Mouse (Mus musculus) liver, embryonic 13.5 days (tissue): ENCODE measurements around the gene Tmcc1. TPM values are rescaled to one million over a fixed set of nuclear protein-coding genes. Genes with fewer than 3 reads are reported as not detected.
"Not testable (repeated sequence)": the region's sequence is repeated elsewhere in the genome, so short reads cannot be mapped to it uniquely, and the experiment has no call there.

ENCODE experiments used
- ATAC-seq: fragments of 200-750 bp; cut with Nextera tagmentation; 2 replicates; pipeline ENCODE4 v1.8.0; 2017; ENCODE audit warnings: low read depth, mild to moderate bottlenecking, moderate number of reproducible peaks, moderate library complexity
- DNase-seq: peaks from one replicate; pipeline ENCODE4 v3.0.0; 2022
- H3K27ac ChIP-seq: fragments of 300-500 bp; sonication (generic); 2 replicates; pipeline ENCODE4 v1.5.1; 2015; ENCODE audit warnings: moderate library complexity, mild to moderate bottlenecking, inconsistent platforms
- H3K27me3 ChIP-seq: fragments of 300-500 bp; sonication (generic); 2 replicates; pipeline ENCODE4 v1.6.1; 2015; ENCODE audit warnings: mild to moderate bottlenecking, inconsistent platforms
- H3K36me3 ChIP-seq: fragments of 300-500 bp; sonication (generic); 2 replicates; pipeline ENCODE4 v1.6.1; 2015; ENCODE audit warnings: mild to moderate bottlenecking, inconsistent platforms
- H3K4me1 ChIP-seq: fragments of 300-500 bp; sonication (generic); replicated peaks from 2 replicates; pipeline ENCODE4 v1.6.1; 2015; ENCODE audit warnings: inconsistent platforms
- H3K4me2 ChIP-seq: fragments of 300-500 bp; sonication (generic); 2 replicates; pipeline ENCODE4 v1.6.1; 2015; ENCODE audit warnings: inconsistent platforms, mild to moderate bottlenecking, moderate library complexity
- H3K4me3 ChIP-seq: fragments of 300-500 bp; sonication (generic); replicated peaks from 2 replicates; pipeline ENCODE4 v1.5.1; 2015; ENCODE audit warnings: mild to moderate bottlenecking, inconsistent platforms
- H3K9ac ChIP-seq: fragments of 300-500 bp; sonication (generic); 2 replicates; pipeline ENCODE4 v1.6.1; 2015; ENCODE audit warnings: mild to moderate bottlenecking, inconsistent platforms
- H3K9me3 ChIP-seq: fragments of 300-500 bp; sonication (generic); replicated peaks from 2 replicates; pipeline ENCODE4 v1.6.1; 2016; ENCODE audit warnings: inconsistent platforms
- WGBS: fragments of 180-500 bp; shearing (Covaris S2); methylation state at CpG from one replicate; pipeline ENCODE4 v1.1.7; 2015; ENCODE audit not compliant: insufficient replicate concordance; 5-methylcytosine and 5-hydroxymethylcytosine counted together
- polyA plus RNA-seq: library from polyadenylated mRNA; unstranded; fragments of >200 nt; fragmentation: Nextera tagmentation; extraction: Ambion mirVana; gene quantifications from 2 replicates; pipeline ENCODE4 v1.2.1, GENCODE M21; 2015

The Tmcc1 gene
- 3.7 and 4.8 TPM in 2 replicates for polyA plus RNA-seq

GRCm38 (mm10) chr6:116193394-116194393, at the start of gene Tmcc1:
TSS of gene Tmcc1 (minus strand) at chr6:116193486.
- H3K27ac ChIP-seq = peak within 1 kb of the TSS; percentile 61
- H3K4me2 ChIP-seq = peak within 1 kb of the TSS; percentile 100
- H3K9me3 ChIP-seq = no peaks in the 10 kb centered on the region
- peak within 1 kb of the TSS; percentile 89 for H3K9ac ChIP-seq
- H3K36me3 ChIP-seq = no peaks in the 10 kb centered on the region
- DNase-seq = peak; percentile 96
- H3K4me1 ChIP-seq = peaks cover 30% of the 10 kb centered on the region
- ATAC-seq = peak; percentile 95
- no peaks in the 10 kb centered on the region for H3K27me3 ChIP-seq
- H3K4me3 ChIP-seq = peak within 1 kb of the TSS; percentile 82
- WGBS = under 1% methylated on average over 67 of the region's 68 CpGs

DNA sequence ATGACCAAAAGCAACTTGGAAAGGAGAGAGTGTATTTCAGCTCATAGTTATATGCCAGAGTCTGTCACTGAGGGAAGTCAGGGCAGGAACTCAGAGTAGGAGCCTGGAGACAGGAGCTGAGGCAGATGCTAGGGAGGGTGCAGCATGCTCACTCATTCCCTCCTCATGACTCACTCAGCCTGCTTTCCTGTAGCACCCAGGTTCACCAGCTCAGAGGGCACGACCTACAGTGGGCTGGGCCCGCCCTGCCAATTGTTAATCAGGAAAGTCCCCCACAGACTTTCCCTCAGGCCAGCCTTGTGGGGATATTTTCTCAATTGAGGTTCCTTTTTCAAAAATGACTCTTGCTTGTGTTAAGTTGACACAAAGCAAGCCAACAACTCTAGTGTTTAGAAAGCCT, 47.1 kb upstream of the Tmcc1 start:
- no peak for DNase-seq
- 56% methylated on average over 2 of the region's 2 CpGs for WGBS
- Histone ChIP-seq H3K27me3 (no peaks in the 10 kb centered on the region), H3K4me2 (no peak overlapping the region), H3K4me1 (no peaks in the 10 kb centered on the region), H3K9ac (no peak overlapping the region), H3K9me3 (no peaks in the 10 kb centered on the region), H3K4me3 (no peak overlapping the region), H3K27ac (no peak overlapping the region), H3K36me3 (peaks cover 52% of the 10 kb centered on the region)
- ATAC-seq = no peak

DNA sequence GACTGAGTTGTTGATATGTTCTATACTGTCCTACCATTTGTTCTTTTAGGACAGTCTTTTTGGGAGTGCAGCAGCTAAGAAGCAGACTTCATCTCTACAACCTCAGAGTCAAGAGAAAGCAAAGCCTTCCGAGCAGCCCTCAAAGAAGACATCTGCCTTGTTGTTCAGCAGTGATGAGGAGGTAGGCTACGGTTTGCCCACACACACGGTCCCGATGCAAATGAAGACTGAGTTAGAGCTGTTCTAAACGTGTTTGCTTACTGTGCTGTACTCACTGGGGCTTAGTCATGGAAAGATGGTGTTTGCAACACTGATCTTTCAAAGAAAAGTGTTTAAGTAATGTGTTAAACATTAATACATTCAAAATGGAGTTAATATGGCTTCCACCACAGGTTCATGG, 44.8 kb upstream of the Tmcc1 start:
- ATAC-seq (no peak), DNase-seq (no peak)
- Histone ChIP-seq H3K27ac (no peak overlapping the region), H3K4me1 (no peaks in the 10 kb centered on the region), H3K4me2 (no peak overlapping the region), H3K9me3 (no peaks in the 10 kb centered on the region), H3K27me3 (no peaks in the 10 kb centered on the region), H3K36me3 (peaks cover 44% of the 10 kb centered on the region), H3K9ac (no peak overlapping the region), H3K4me3 (no peak overlapping the region)
- WGBS = 80% methylated on average over 5 of the region's 5 CpGs

GRCm38 (mm10) chr6:116235336-116235735, 42.0 kb upstream of the Tmcc1 start:
- Histone ChIP-seq H3K4me2 (no peak overlapping the region), H3K36me3 (peaks cover 51% of the 10 kb centered on the region), H3K9ac (no peak overlapping the region), H3K4me3 (no peak overlapping the region), H3K4me1 (no peaks in the 10 kb centered on the region), H3K27ac (no peak overlapping the region), H3K27me3 (no peaks in the 10 kb centered on the region), H3K9me3 (no peaks in the 10 kb centered on the region)
- WGBS = 78% methylated on average over 5 of the region's 5 CpGs
- DNase-seq = no peak
- ATAC-seq = no peak

- not testable (repeated sequence) for ATAC-seq, H3K9me3 ChIP-seq, H3K27ac ChIP-seq, H3K4me3 ChIP-seq, DNase-seq, H3K4me2 ChIP-seq, H3K27me3 ChIP-seq, H3K4me1 ChIP-seq, H3K9ac ChIP-seq
- 75% methylated on average over 2 of the region's 2 CpGs for WGBS
- peaks cover 53% of the 10 kb centered on the region for H3K36me3 ChIP-seq
Measured at GRCm38 (mm10) chr6:116234821-116235220, 41.5 kb upstream of the Tmcc1 start.

- Histone ChIP-seq H3K27me3 (no peaks in the 10 kb centered on the region), H3K4me1 (no peaks in the 10 kb centered on the region), H3K9ac (no peak overlapping the region), H3K4me3 (no peak overlapping the region), H3K9me3 (no peaks in the 10 kb centered on the region), H3K4me2 (peak overlapping the region; percentile 4; the same call in 1 of the 2 replicates), H3K27ac (no peak overlapping the region), H3K36me3 (peaks cover 57% of the 10 kb centered on the region)
- 45% methylated on average over 12 of the region's 12 CpGs for WGBS
- peak; percentile 58 for DNase-seq
- peak; percentile 73 for ATAC-seq
Measured at GRCm38 (mm10) chr6:116228785-116229525, 35.7 kb upstream of the Tmcc1 start.

- peaks cover 54% of the 10 kb centered on the region for H3K36me3 ChIP-seq
- no peaks in the 10 kb centered on the region for H3K4me1 ChIP-seq
- no peak overlapping the region for H3K9ac ChIP-seq
- ATAC-seq (no peak), DNase-seq (no peak)
- H3K9me3 ChIP-seq = no peaks in the 10 kb centered on the region
- H3K27me3 ChIP-seq = no peaks in the 10 kb centered on the region
- 61% methylated on average over 11 of the region's 11 CpGs for WGBS
- no peak overlapping the region for H3K4me3 ChIP-seq
- H3K27ac ChIP-seq = no peak overlapping the region
- no peak overlapping the region for H3K4me2 ChIP-seq
Measured at GRCm38 (mm10) chr6:116227767-116228166, 34.5 kb upstream of the Tmcc1 start.

DNA sequence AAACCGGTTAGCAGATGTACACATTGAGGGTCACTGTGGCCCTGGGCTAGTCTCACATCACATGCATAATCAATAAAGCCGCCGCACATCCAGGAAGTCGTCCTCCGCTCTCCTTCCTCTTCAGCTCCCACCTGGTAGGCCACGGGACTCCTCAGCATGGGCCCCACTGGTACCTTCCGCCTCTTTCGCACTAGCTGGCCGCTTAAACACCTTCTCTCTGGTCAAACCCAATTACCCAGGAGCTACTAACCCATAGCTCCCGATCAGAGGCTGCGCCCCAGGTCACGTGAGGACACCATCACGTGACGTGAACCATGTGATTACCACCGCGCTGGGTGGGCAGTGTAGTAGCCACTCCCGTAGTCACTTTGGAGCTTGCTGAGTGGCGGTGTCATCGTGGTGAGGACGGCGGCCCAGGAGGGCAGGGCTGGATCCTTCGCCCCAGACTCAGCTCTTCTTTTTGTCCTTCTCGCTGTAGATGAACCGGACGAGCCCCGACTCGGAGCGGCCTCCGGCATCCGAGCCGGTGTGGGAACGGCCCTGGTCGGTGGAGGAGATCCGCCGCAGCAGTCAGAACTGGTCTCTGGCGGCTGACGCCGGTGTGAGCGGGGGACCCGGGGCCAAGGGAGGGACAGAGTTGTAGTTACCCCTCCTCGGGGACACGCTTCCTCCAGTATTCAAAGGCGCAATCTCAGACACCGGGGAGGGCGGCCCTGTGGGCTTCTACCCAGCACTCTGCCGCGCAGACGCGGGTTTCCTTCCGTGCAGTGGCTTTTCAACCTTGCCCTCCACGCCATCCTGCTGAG, 14.6 kb upstream of the Tmcc1 start, which contains the start of gene Washc2:
Washc2 (plus strand) TSS at position 310 of the 806 bp plus-strand sequence.
- peak within 1 kb of the TSS; percentile 83 for H3K9ac ChIP-seq
- under 1% methylated on average over 51 of the region's 51 CpGs for WGBS
- peak; percentile 99 for ATAC-seq
- H3K36me3 ChIP-seq = peaks cover 16% of the 10 kb centered on the region
- no peaks in the 10 kb centered on the region for H3K27me3 ChIP-seq
- peak within 1 kb of the TSS; percentile 75 for H3K27ac ChIP-seq
- H3K4me2 ChIP-seq = peak within 1 kb of the TSS; percentile 93
- H3K4me1 ChIP-seq = peaks cover 20% of the 10 kb centered on the region
- no peaks in the 10 kb centered on the region for H3K9me3 ChIP-seq
- peak within 1 kb of the TSS; percentile 71 for H3K4me3 ChIP-seq
- DNase-seq = peak; percentile 93

DNA sequence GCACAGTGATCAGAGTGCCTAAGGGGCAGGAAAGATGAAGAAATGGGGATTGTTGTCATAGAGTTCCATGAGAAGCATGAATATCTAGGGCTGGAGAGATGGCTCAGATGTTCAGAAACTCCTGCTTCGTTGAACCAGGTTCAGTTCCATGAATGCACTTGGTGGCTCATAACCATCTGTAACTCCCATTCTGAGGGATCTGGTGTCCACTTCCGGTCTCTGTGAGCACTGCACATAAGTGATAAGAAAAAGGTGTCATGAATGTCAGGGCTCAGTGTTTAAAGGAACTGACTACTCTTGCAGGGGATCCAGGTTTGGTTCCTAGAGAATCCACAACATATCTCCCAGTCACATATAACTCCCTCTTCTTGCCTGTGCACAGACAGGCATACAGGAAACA, 6.4 kb upstream of the Tmcc1 start:
- Histone ChIP-seq H3K9ac (no peak overlapping the region), H3K9me3 (no peaks in the 10 kb centered on the region), H3K27ac (no peak overlapping the region), H3K27me3 (no peaks in the 10 kb centered on the region), H3K4me1 (peaks cover 3% of the 10 kb centered on the region), H3K4me3 (no peak overlapping the region), H3K4me2 (no peak overlapping the region), H3K36me3 (no peaks in the 10 kb centered on the region)
- ATAC-seq (no peak), DNase-seq (no peak)
- WGBS = 23% methylated on average over 2 of the region's 2 CpGs

DNA sequence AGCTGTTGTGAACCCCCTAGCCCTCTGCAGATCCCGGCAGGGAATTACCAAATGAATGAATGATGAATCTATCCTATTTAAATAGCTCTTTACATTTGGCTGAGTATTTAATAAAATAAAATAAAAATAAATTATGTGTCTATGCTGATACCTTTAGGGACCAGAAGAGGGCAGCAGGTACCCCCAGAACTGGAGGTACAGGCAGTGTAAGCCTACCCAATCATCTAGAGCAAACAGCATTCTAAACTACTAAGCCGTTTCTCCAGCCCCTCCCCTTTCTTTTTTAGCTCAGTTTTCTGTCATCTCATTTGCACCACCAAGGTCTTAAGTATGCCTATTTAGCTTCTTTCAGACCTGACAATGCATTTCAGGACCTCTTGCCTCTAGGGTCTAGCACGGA, 4.9 kb upstream of the Tmcc1 start:
- Histone ChIP-seq H3K4me1 (peaks cover 13% of the 10 kb centered on the region), H3K4me2 (no peak overlapping the region), H3K27ac (no peak overlapping the region), H3K27me3 (no peaks in the 10 kb centered on the region), H3K9ac (no peak overlapping the region), H3K4me3 (no peak overlapping the region), H3K9me3 (no peaks in the 10 kb centered on the region), H3K36me3 (no peaks in the 10 kb centered on the region)
- 29% methylated on average over 3 of the region's 3 CpGs for WGBS
- DNase-seq (no peak), ATAC-seq (no peak)

GRCm38 (mm10) chr6:116195811-116196210, 2.5 kb upstream of the Tmcc1 start:
- H3K27me3 ChIP-seq = no peaks in the 10 kb centered on the region
- H3K4me3 ChIP-seq = no peak overlapping the region
- DNase-seq (no peak), ATAC-seq (no peak)
- no peaks in the 10 kb centered on the region for H3K36me3 ChIP-seq
- no peaks in the 10 kb centered on the region for H3K9me3 ChIP-seq
- 65% methylated on average over 8 of the region's 8 CpGs for WGBS
- no peak overlapping the region for H3K9ac ChIP-seq
- no peak overlapping the region for H3K4me2 ChIP-seq
- no peak overlapping the region for H3K27ac ChIP-seq
- H3K4me1 ChIP-seq = peaks cover 30% of the 10 kb centered on the region
